ENCODE assay signal across 22 mouse cellular contexts in the genomic region with DNA sequence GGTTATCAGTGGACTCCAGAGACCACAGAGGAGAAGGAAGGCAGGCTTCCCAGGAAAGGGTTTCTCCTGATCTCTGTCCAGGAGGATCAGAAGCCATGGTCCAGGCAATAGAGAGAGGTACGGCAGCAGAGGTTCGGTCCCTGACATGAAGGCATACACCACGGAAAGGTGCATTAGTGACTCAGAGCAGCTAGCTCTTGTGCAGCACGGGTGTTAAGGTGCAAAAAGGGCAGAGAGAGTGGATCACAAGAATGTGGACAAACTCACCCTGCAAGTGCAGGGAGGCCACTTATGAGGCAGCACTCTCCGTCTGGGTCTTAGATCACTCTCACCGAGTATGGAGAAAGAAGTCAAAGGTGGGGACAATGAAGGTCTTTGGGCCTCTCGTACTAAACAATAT. TPM values are rescaled to one million over a fixed set of nuclear protein-coding genes. Genes with fewer than 3 reads are reported as not detected.
A peak's percentile ranks its signal among the peaks of the same experiment; 100 is the strongest.
DNase-seq lines count a peak whose midpoint lies in the region; ATAC-seq and TF ChIP-seq lines count a peak whose summit lies in the region.
"Had no signal": no experiment of that assay in that cellular context is flagged by ENCODE, and none has a peak within 500 bp of the region (broad histone marks: within the 10 kb centered on the region; RNA-seq: fewer than 3 reads in every experiment).

No protein-coding gene starts in this region.

- peak; percentile 23; the same call in 1 of the 2 replicates for ATAC-seq in embryonic facial prominence, embryonic 14.5 days (ENCODE audit: low read depth)
- ATAC-seq in stomach, postnatal 0 days (ENCODE audit: low FRiP score, low TSS enrichment): peak; percentile 77
- ATAC-seq: activated CD4-positive, CD25-positive, alpha-beta regulatory T cell, adult 4 months; inflammation-experienced regulatory T-cells, adult 6 months had no signal

- no peak for TF ChIP-seq EP300 in stomach, postnatal 0 days (optimal IDR thresholded peaks at IDR 0.05)

- no peak overlapping the region for H3K27ac ChIP-seq in embryonic facial prominence, embryonic 14.5 days (replicated peaks; ENCODE audit: low read depth, low read length)
- no peak overlapping the region for H3K27ac ChIP-seq in embryonic facial prominence, embryonic 10.5 days (replicated peaks)
- H3K27ac ChIP-seq in stomach, postnatal 0 days (replicated peaks): peak overlapping the region; percentile 59
- H3K27ac ChIP-seq: embryonic facial prominence, embryonic 15.5 days; gastrocnemius, adult 2 months; hindbrain, embryonic 12.5 days; kidney, postnatal 0 days; macrophage; midbrain, embryonic 12.5 days had no signal

- H3K9ac ChIP-seq in embryonic facial prominence, embryonic 14.5 days (ENCODE audit: low read depth, low read length): no peak overlapping the region
- no peak overlapping the region for H3K9ac ChIP-seq in stomach, postnatal 0 days (ENCODE audit: low read length)
- H3K9ac ChIP-seq: embryonic facial prominence, embryonic 15.5 days; heart, embryonic 12.5 days; hindbrain, embryonic 12.5 days; midbrain, embryonic 12.5 days had no signal

- H3K27me3 ChIP-seq in embryonic facial prominence, embryonic 14.5 days (replicated peaks; ENCODE audit: control insufficient read depth, insufficient read depth, low read length): no peaks in the 10 kb centered on the region
- H3K27me3 ChIP-seq in embryonic facial prominence, embryonic 10.5 days (replicated peaks; ENCODE audit: low read depth, poor library complexity, severe bottlenecking): no peaks in the 10 kb centered on the region; the same call in 1 of the 2 replicates
- no peaks in the 10 kb centered on the region for H3K27me3 ChIP-seq in stomach, postnatal 0 days (ENCODE audit: control insufficient read depth, insufficient read depth, low read length)
- H3K27me3 ChIP-seq: embryonic facial prominence, embryonic 15.5 days; heart, embryonic 12.5 days; hindbrain, embryonic 12.5 days had no signal

- H3K4me2 ChIP-seq in embryonic facial prominence, embryonic 14.5 days (ENCODE audit: low read depth, low read length): no peak overlapping the region
- 0 out of 2 replicates have a peak overlapping the region, but pooled peaks have one; percentile 1 for H3K4me2 ChIP-seq in stomach, postnatal 0 days (replicated peaks; ENCODE audit: low read depth)
- H3K4me2 ChIP-seq: embryonic facial prominence, embryonic 15.5 days; hindbrain, embryonic 12.5 days; liver, embryonic 11.5 days; midbrain, embryonic 12.5 days had no signal

- WGBS in embryonic facial prominence, embryonic 14.5 days: 64% methylated on average over 7 of the region's 7 CpGs
- WGBS in embryonic facial prominence, embryonic 10.5 days: 76% methylated on average over 7 of the region's 7 CpGs
- 48% methylated on average over 7 of the region's 7 CpGs for WGBS in stomach, postnatal 0 days

- H3K9me3 ChIP-seq in embryonic facial prominence, embryonic 14.5 days (ENCODE audit: control insufficient read depth, low read length): no peaks in the 10 kb centered on the region
- no peaks in the 10 kb centered on the region for H3K9me3 ChIP-seq in embryonic facial prominence, embryonic 10.5 days
- no peaks in the 10 kb centered on the region for H3K9me3 ChIP-seq in stomach, postnatal 0 days (ENCODE audit: control insufficient read depth, low read length)
- H3K9me3 ChIP-seq: embryonic facial prominence, embryonic 15.5 days; hindbrain, embryonic 12.5 days; midbrain, embryonic 12.5 days had no signal

- no peak for DNase-seq in embryonic facial prominence, embryonic 14.5 days (ENCODE audit: low spot score)
- DNase-seq in embryonic facial prominence, embryonic 10.5 days (ENCODE audit: low spot score): no peak
- peak; percentile 51 for DNase-seq in urinary bladder, postnatal 36 days (ENCODE audit: low spot score in 2 of 2)
- no peak for DNase-seq in urinary bladder, postnatal 4 days (ENCODE audit: low spot score in 2 of 2)
- peak; percentile 43 to 58 for DNase-seq in lung, postnatal 4 days
- peak; percentile 66 for DNase-seq in stomach, postnatal 0 days (ENCODE audit: low spot score)
- DNase-seq in left cerebral cortex, postnatal 10 days (ENCODE audit: extremely low spot score in 1 of 2, low spot score in 2 of 2): no peak
- DNase-seq in cerebellum, adult 18-20 months: no peak
- DNase-seq: adrenal gland, postnatal 10 days; gastrocnemius, adult 2 months; heart, postnatal 14 days; retina, postnatal 1 day; right cerebral cortex, postnatal 4 days had no signal

- intact Hi-C loops in left cerebral cortex, postnatal 10 days (cut with DNase I): no loop called here

- H3K36me3 ChIP-seq in embryonic facial prominence, embryonic 14.5 days (ENCODE audit: control insufficient read depth, insufficient read depth, low read length): no peaks in the 10 kb centered on the region
- no peaks in the 10 kb centered on the region for H3K36me3 ChIP-seq in embryonic facial prominence, embryonic 10.5 days (replicated peaks)
- H3K36me3 ChIP-seq in stomach, postnatal 0 days (ENCODE audit: control insufficient read depth, insufficient read depth, low read length): no peaks in the 10 kb centered on the region
- H3K36me3 ChIP-seq: embryonic facial prominence, embryonic 15.5 days; heart, embryonic 12.5 days; hindbrain, embryonic 12.5 days; midbrain, embryonic 12.5 days had no signal

- H3K4me1 ChIP-seq in embryonic facial prominence, embryonic 14.5 days (ENCODE audit: control insufficient read depth, insufficient read depth, low read length): peaks cover 8% of the 10 kb centered on the region; the same call in 1 of the 2 replicates
- H3K4me1 ChIP-seq in embryonic facial prominence, embryonic 10.5 days: peaks cover 43% of the 10 kb centered on the region
- 0 out of 2 replicates have a peak, but pooled peaks cover 2% of the 10 kb centered on the region for H3K4me1 ChIP-seq in stomach, postnatal 0 days (replicated peaks; ENCODE audit: control insufficient read depth, insufficient read depth)

- TF ChIP-seq CTCF in stomach, postnatal 0 days (IDR thresholded peaks at IDR 0.05; ENCODE audit: low read depth): no peak

- H3K4me3 ChIP-seq in embryonic facial prominence, embryonic 14.5 days (ENCODE audit: low read depth, low read length): no peak overlapping the region
- no peak overlapping the region for H3K4me3 ChIP-seq in embryonic facial prominence, embryonic 10.5 days
- no peak overlapping the region for H3K4me3 ChIP-seq in stomach, postnatal 0 days (ENCODE audit: low read depth, low read length)
- H3K4me3 ChIP-seq: embryonic facial prominence, embryonic 15.5 days; gastrocnemius, adult 2 months; heart, embryonic 12.5 days; hindbrain, embryonic 12.5 days; midbrain, embryonic 12.5 days had no signal

RNA-seq across cellular contexts. Expression of gene Lrrc1, which starts 7.8 kb away (rescaled TPM):
- polyA plus RNA-seq in embryonic facial prominence, embryonic 14.5 days (2014; fragmentation: Nextera tagmentation; extraction: Ambion mirVana): 13.5 and 14.1 TPM in 2 replicates
- polyA plus RNA-seq in embryonic facial prominence, embryonic 10.5 days (2016; fragmentation: Nextera tagmentation; extraction: Ambion mirVana): 8.4 and 8.7 TPM in 2 replicates
- polyA plus RNA-seq in stomach, postnatal 0 days (2015; fragmentation: Nextera tagmentation; extraction: Ambion mirVana): 14.9 and 16.2 TPM in 2 replicates
- 1 to 10 TPM; 5.4 to 6.0 TPM for total RNA-seq in left cerebral cortex, postnatal 10 days (2021)

Comparison
In these comparisons a context has a peak if more than half of its experiments do, and no peak if none do; other contexts are left out.
1. DNase-seq: peak in urinary bladder, postnatal 36 days (2 of 2), lung, postnatal 4 days (2 of 2) and stomach, postnatal 0 days (single experiment); none in embryonic facial prominence, embryonic 14.5 days (single experiment), embryonic facial prominence, embryonic 10.5 days (single experiment), urinary bladder, postnatal 4 days (0 of 2), left cerebral cortex, postnatal 10 days (0 of 2) and cerebellum, adult 18-20 months (0 of 2).